Mouse (Mus musculus) cerebellum, adult 18-20 months (tissue): ENCODE results near the gene Lurap1.
A peak's percentile ranks its signal among the peaks of the same experiment; 100 is the strongest.

Experiments
- DNase-seq, 2 experiments: peaks; one replicate each; pipeline ENCODE4 v3.0.0; 2021

Gene Lurap1

DNA sequence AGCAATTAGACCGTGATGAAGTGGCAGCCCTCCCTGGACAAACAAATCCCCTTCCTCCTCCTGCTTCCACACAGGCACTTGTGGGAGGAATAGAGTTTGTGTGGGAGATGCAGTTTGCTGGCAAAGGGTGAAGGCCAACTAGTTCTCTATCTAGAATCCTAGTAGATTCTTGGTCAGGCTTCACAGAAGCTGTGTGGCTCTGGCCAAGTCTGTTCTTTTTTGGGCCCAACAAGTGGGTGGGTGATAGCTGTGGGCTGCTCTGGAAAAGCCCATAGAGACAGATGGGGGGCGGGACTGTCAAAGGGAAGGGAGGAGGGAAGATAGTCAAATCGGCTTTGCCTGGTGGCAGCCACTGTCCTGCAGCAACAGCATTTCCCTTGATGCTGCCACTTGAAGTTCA, 9.6 kb upstream of the Lurap1 start:
- DNase-seq, result no peak

DNA sequence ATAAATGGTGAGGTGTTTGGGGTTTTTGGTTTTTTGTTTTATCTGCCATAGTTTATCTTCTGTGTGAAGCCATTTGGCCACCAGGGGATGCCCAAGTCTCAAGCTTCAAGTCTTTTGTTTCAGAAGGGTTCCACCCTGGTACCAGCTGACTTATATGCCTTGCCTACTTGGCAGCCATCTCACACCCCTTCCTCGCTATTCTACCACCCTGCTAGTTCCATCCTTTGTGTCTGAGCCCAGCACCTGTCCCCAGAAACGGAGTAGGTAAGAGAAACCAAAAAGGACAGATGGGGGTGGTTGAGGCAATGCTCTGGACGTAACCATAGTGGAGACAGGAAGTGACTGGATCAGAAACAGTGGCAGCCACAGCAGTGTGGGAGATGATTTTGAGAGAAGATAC, 8.8 kb upstream of the Lurap1 start:
- peak; percentile 42 to 55 for DNase-seq

- no peak for DNase-seq
These were observed 6.7 kb upstream of the Lurap1 start for GRCm38 (mm10) chr4:116157882-116158281.

- DNase-seq, result no peak
These were observed 1.6 kb upstream of the Lurap1 start for GRCm38 (mm10) chr4:116152702-116153101.

GRCm38 (mm10) chr4:116150862-116151221, 296 bp downstream of the Lurap1 start:
- no peak for DNase-seq

GRCm38 (mm10) chr4:116150156-116150861, 829 bp downstream of the Lurap1 start:
- peak; percentile 73 to 84 for DNase-seq

DNA sequence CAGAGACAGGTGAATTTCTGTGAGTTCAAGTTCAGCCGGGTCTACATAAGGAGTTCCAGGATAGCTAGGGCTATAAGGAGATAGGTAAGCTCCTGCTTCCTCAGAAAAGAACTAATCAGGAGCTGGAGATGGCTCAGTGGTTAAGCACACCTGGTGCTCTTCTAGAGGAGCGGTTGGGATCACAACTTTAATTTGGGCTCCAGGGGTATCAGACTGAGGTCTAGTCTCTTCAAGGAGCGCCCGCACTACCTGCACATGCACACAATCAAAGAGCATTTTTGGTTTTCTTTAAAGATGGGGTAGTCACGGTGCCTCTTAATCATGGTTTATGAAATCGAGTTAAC, 1.4 kb downstream of the Lurap1 start:
- DNase-seq, result no peak

DNA sequence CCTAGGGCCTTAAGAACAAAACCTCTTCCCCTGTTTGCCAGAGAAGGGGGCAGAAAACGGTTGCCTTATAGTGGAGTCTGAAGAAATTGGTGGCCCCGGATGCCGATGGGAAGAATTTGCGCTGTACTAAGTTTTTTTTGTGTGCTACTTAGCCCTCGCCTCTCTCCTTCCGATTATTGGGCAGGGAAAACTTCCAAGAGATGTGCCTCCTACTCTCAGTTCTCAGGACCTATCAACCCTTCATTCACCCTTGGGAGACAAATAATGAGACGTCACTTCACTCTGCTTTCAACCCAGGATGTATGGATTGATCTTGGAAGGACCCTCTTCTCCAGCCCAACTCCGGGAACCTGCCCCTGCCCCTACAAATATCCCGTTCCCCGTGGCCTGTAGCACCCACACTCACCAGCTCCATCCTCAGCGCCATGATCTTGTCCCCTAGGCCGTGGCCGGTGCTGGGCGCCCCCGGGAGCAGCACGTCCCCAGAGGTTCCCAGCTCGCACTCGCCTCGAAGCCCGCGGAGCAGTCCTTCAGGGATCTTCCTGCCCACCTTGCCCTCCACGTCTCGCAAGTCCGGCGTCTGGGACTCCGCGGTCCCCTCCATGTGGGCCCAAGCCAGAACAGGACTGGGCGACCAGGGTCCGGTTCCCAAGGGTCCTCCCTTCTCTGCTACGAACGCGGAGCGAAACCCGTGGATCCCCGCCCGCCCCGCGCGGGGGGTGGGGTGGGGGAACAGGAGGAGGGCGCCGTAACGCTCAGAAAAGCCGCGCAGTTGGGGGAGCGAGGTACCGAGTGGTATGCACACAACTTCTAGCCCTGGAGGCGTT, 7.0 kb downstream of the Lurap1 start:
- DNase-seq, result peak; percentile 82 to 88

GRCm38 (mm10) chr4:116143317-116143811, 7.8 kb downstream of the Lurap1 start:
- peak; percentile 93 to 96 for DNase-seq

DNA sequence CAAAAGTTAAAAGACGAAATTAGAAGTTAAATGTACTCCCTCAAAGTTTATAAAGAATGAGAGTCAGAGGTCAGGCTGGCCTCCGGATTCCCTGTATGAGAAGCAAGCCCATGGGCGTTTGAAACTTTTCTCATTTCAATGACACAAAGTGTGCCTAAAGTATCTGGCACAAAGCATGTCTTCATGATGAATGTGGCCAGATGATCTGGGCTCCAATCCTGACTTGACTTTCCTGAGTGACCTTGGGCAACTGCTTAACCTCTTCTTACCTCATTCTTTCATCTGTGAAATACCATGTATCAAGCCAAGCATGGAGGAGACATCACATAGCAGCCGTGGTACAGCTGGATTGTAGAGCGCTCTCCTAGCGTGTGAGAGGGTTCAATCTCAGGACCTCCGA, 8.9 kb downstream of the Lurap1 start:
- DNase-seq, result no peak

GRCm38 (mm10) chr4:116141736-116142135, 9.4 kb downstream of the Lurap1 start:
- DNase-seq, result no peak

DNA sequence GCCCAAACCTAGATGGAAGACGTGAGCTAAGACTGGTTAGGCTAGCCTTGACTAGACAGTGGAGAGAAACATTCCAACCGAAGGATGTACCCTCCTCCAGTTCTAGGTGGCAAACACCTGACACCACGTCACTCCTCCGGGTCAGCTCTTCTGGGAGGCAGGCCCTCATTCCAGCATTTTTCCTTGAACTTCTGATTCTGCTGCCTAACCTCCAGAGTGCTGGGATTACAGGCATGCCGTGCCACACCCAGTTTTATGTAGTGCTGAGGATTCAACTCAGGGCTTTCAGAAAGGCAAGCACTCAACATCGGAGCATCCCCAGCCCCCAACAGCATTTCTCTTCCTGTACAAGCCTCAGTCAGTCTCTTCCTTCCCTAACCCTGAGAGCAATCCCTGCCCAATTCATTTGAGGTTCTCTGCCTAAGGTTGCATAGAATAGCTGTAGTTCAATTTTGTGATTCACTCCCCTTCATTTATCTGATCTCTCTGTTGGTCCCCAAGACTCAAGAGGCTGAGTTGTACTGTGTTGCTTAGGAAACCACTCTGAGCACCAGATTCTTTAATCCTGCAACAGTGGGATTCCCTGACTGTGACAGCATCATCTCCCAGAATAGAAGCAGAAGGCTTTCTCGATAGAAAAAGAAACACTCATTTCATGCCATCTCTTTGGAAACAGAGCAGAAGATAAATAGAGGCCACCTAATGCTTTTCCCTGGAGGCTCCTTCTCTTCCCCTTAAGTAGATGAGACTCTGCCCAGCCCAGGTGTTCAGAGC, 10.2 kb downstream of the Lurap1 start:
- DNase-seq, result no peak

GRCm38 (mm10) chr4:116137421-116137996, 13.6 kb downstream of the Lurap1 start:
- no peak for DNase-seq

DNA sequence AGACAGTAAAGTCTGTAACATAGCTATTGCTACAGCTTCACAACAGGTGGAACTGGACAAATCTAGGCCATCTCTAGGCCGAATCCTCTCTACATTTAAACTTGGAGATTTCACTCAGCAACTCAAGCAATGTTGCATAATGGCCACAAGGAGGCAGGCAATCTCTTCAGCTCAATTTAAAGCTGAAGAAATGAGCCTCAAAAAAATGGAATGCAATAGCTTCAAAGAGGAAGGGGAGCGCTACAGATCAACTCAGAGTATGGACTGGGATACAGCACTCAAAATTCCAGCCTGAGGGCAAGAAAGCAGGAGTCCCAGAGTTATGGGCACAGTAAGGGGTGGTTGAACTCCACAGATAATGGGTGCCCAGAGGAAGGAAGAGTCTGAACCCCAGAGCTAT, 16.1 kb downstream of the Lurap1 start:
- no peak for DNase-seq

- no peak for DNase-seq
These were observed 18.0 kb downstream of the Lurap1 start for GRCm38 (mm10) chr4:116133126-116133525.

DNA sequence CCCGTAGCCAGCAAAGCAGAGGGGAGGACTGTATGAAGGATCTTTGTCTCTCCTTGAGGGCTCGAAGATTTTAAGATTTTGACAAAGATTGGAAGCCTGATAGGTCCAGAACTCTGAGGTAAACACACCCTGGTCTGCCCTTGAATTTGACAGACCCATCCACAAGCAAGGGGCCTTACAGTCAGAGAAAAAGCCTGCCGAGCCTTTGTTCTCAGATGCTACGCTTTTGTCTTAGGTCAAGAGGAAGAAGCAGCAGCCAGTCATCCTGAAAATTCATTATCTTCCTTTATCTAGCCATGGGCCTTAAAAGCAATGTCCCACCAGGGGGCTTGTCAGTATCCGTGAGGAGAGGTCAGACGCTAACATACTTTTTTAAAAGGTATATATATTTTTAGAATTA, 23.2 kb downstream of the Lurap1 start:
- DNase-seq, result no peak

DNA sequence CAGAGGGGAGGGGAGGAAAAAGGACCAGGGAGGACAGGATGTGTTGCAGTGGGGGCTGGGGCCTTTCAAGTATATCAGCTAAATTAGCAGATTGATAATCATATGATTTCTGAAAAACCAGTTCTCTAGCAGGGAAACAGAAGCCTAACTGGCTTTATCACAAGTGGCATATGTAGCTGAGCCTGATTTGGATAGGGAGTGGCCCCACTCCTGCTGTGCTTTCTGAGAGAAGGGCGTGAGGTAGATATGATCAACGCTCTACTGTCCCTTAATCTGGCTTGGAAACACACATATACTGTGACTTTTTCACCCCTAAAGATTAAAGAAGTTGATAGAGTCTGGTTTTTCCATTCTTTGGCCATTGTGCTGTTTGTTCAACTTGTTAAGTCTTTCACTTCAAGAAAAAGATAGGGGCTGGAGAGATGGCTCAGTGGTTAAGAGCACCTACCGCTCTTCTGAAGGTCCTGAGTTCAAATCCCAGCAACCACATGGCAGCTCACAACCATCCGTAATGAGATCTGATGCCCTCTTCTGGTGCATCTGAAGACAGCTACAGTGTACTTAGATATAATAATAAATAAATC, 25.2 kb downstream of the Lurap1 start:
- no peak for DNase-seq

GRCm38 (mm10) chr4:116123602-116124519, 27.3 kb downstream of the Lurap1 start, which contains the start of the genes Rad54l and Pomgnt1:
TSS of gene Rad54l (minus strand) at chr4:116123690.
TSS of gene Pomgnt1 (plus strand) at chr4:116123840.
- DNase-seq, result peak; percentile 74 to 81

GRCm38 (mm10) chr4:116122762-116123161, 28.4 kb downstream of the Lurap1 start:
- no peak for DNase-seq

DNA sequence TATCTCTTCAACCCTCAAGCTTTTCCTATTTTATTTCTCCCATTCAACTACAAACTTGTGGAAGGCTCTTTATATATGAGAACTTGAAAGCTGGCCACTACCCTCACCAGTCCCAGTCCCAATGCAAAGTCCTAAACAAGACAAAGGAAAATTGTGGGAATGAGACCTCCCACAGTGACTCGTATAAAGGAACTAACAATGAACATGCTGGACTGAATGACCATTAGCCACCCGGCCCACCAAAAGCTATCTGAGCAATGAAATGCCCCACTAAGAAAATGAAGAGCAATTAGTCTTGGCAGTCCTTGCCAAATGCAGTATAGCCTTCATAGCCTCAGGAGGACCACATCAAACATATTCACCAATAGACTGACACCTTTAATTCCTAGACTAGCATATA, 39.7 kb downstream of the Lurap1 start:
- DNase-seq, result no peak

DNA sequence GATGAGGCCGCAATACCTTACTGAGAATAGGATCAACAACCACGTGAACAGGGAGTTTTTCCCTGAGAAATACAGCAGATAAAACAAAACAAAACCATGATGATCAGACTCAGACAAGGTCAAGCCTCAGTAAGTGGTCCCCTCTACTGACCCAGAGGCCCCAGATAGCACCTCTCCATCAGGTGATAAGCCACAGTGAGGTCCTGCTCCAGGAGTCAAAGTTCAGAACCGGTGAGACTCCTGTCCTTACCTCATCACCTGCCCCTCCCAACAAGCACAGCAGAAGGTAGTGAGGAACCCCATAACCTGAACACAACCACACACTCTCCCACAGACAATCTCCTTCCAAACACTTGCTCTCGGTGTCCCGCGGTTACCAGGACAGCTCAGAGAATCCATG, 40.4 kb downstream of the Lurap1 start:
- no peak for DNase-seq

GRCm38 (mm10) chr4:116105278-116105677, 45.9 kb downstream of the Lurap1 start:
- DNase-seq, result no peak
